Mouse (Mus musculus) CD4-positive naive resting alpha-beta T cell, adult 57 days (primary cell): ENCODE measurements around the gene Ddx1. TPM values are rescaled to one million over a fixed set of nuclear protein-coding genes. Genes with fewer than 3 reads are reported as not detected.

Experiments
- total RNA-seq: library from RNA; stranded (reverse); gene quantifications from one replicate; pipeline ENCODE4 v1.2.4, GENCODE M21; 2023

Gene Ddx1
- 39.3 TPM for total RNA-seq

GRCm38 (mm10) chr12:13248691-13249572, at the start of gene Ddx1:
Ddx1 (minus strand) TSS chr12:13249213.

GRCm38 (mm10) chr12:13268826-13269449, 19.9 kb upstream of the Ddx1 start, which contains the start of gene Nbas:
Nbas (plus strand) TSS chr12:13269133.

Other genes with a start within 250 kb of the Ddx1 start
- 22.9 TPM for gene Nbas, start 19.9 kb upstream of the Ddx1 start, total RNA-seq